Comparison of ENCODE assay signal across 9 mouse cellular contexts in the genomic region with DNA sequence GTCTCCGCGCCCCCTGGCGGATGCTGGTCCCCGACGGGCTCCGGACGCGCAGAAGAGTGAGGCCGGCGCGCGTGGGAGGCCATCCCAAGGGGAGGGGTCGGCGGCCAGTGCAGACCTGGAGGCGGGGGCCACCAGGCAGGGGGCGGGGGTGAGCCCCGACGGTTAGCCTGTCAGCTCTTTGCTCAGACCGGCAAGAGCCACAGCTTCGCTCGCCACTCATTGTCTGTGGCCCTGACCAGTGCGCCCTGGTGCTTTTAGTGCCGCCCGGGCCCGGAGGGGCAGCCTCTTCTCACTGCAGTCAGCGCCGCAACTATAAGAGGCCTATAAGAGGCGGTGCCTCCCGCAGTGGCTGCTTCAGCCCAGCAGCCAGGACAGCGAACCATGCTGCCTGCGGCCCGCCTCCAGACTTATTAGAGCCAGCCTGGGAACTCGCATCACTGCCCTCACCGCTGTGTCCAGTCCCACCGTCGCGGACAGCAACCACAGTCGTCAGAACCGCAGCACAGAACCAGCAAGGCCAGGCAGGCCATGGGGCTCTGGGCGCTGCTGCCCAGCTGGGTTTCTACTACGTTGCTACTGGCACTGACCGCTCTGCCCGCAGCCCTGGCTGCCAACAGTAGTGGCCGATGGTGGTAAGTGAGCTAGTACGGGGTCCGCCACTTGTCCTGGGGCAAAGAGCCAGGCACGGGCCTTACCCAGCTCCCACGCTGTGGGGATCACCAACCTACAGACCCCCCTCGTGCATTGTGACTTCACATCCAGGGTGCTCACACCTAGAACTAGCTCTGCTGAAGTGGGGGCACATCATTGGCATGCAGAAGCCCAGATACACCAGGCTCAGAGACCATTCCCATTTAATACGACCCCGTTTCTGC. TPM values are rescaled to one million over a fixed set of nuclear protein-coding genes. Genes with fewer than 3 reads are reported as not detected.
A peak's percentile ranks its signal among the peaks of the same experiment; 100 is the strongest.
DNase-seq lines count a peak whose midpoint lies in the region; ATAC-seq lines count a peak whose summit lies in the region.
"Had no signal": no experiment of that assay in that cellular context is flagged by ENCODE, and none has a peak within 500 bp of the region (broad histone marks: within the 10 kb centered on the region; RNA-seq: fewer than 3 reads in every experiment).

A gene (plus strand): TSS at position 197 of the 875 bp plus-strand sequence.

- H3K27me3 ChIP-seq in embryonic facial prominence, embryonic 14.5 days (replicated peaks; ENCODE audit: control insufficient read depth, insufficient read depth, low read length), result peaks cover 81% of the 10 kb centered on the region
- H3K27me3 ChIP-seq in intestine, embryonic 16.5 days (replicated peaks; ENCODE audit: control insufficient read depth, insufficient read depth, low read length), result peaks cover 73% of the 10 kb centered on the region

- no peak within 1 kb of the TSS for H3K27ac ChIP-seq in embryonic facial prominence, embryonic 14.5 days (replicated peaks; ENCODE audit: low read depth, low read length)
- H3K27ac ChIP-seq in intestine, embryonic 16.5 days (ENCODE audit: low read length), result no peak within 1 kb of the TSS

- peak; percentile 55 for DNase-seq in urinary bladder, postnatal 14 days (ENCODE audit: low spot score)
- DNase-seq in urinary bladder, adult 2 months (ENCODE audit: low spot score), result no peak
- no peak for DNase-seq in embryonic facial prominence, embryonic 14.5 days (ENCODE audit: low spot score)
- DNase-seq in lung, postnatal 10 days, result peak; percentile 74
- DNase-seq in spleen, postnatal 36 days (ENCODE audit: low spot score in 2 of 2), result peak; percentile 32 to 47
- DNase-seq in c-Kit-positive CD71-positive TER-119-positive erythroid progenitor cells, embryonic 14.5 days (ENCODE audit: low spot score), result no peak

- 3% methylated on average over 43 of the region's 51 CpGs for WGBS in embryonic facial prominence, embryonic 14.5 days
- 3% methylated on average over 51 of the region's 51 CpGs for WGBS in intestine, embryonic 16.5 days

- no peak within 1 kb of the TSS for H3K9ac ChIP-seq in embryonic facial prominence, embryonic 14.5 days (ENCODE audit: low read depth, low read length)
- H3K9ac ChIP-seq in intestine, embryonic 16.5 days (ENCODE audit: low read depth, low read length), result no peak within 1 kb of the TSS

- no peak for ATAC-seq in embryonic facial prominence, embryonic 14.5 days (ENCODE audit: low read depth)
- peak; percentile 26; the same call in 1 of the 2 replicates for ATAC-seq in intestine, embryonic 16.5 days
- no peak for ATAC-seq in megakaryocyte progenitor cell, adult 5-6 weeks (replicated peaks; ENCODE audit: poor library complexity)

- H3K36me3 ChIP-seq in embryonic facial prominence, embryonic 14.5 days (ENCODE audit: control insufficient read depth, insufficient read depth, low read length), result no peaks in the 10 kb centered on the region
- no peaks in the 10 kb centered on the region for H3K36me3 ChIP-seq in intestine, embryonic 16.5 days (ENCODE audit: control insufficient read depth, insufficient read depth, low read length)

- 0 out of 2 replicates have a peak, but pooled peaks cover 9% of the 10 kb centered on the region for H3K4me1 ChIP-seq in embryonic facial prominence, embryonic 14.5 days (ENCODE audit: control insufficient read depth, insufficient read depth, low read length)
- H3K4me1 ChIP-seq in intestine, embryonic 16.5 days (ENCODE audit: control insufficient read depth, insufficient read depth, low read length), result peaks cover 24% of the 10 kb centered on the region

- H3K4me2 ChIP-seq in embryonic facial prominence, embryonic 14.5 days (ENCODE audit: low read depth, low read length), result peak within 1 kb of the TSS; percentile 29; the same call in 1 of the 2 replicates
- peak within 1 kb of the TSS; percentile 52 for H3K4me2 ChIP-seq in intestine, embryonic 16.5 days (ENCODE audit: low read depth, low read length)

- H3K9me3 ChIP-seq in embryonic facial prominence, embryonic 14.5 days (ENCODE audit: control insufficient read depth, low read length), result peaks cover 4% of the 10 kb centered on the region; the same call in 1 of the 2 replicates
- H3K9me3 ChIP-seq in intestine, embryonic 16.5 days (ENCODE audit: control insufficient read depth, low read length), result no peaks in the 10 kb centered on the region

- H3K4me3 ChIP-seq in embryonic facial prominence, embryonic 14.5 days (ENCODE audit: low read depth, low read length), result peak within 1 kb of the TSS; percentile 16
- H3K4me3 ChIP-seq in intestine, embryonic 16.5 days (ENCODE audit: low read length), result peak within 1 kb of the TSS; percentile 40

RNA-seq across cellular contexts. Expression of the gene that starts here (rescaled TPM):
- 0.04 and 0.09 TPM in 2 replicates for polyA plus RNA-seq in urinary bladder, adult 2 months (2012; rRNA removed)
- polyA plus RNA-seq in embryonic facial prominence, embryonic 14.5 days (2014; fragmentation: Nextera tagmentation; extraction: Ambion mirVana), result 0.10 TPM in 1 of 2 replicates, not detected in the other
- not detected in 2 replicates for polyA plus RNA-seq in intestine, embryonic 16.5 days (2015; fragmentation: Nextera tagmentation; extraction: Ambion mirVana)
- total RNA-seq in megakaryocyte progenitor cell, adult 5-6 weeks (2015), result not detected in 2 replicates
- not detected in 2 replicates for total RNA-seq in megakaryocyte progenitor cell, adult 5-6 weeks (2017)
- total RNA-seq: common myeloid progenitor, adult 5-6 weeks had no signal

Comparison
In these comparisons a context has a peak if more than half of its experiments do, and no peak if none do; other contexts are left out.
1. DNase-seq: peak in urinary bladder, postnatal 14 days (single experiment), lung, postnatal 10 days (single experiment) and spleen, postnatal 36 days (2 of 2); none in urinary bladder, adult 2 months (single experiment), embryonic facial prominence, embryonic 14.5 days (single experiment) and c-Kit-positive CD71-positive TER-119-positive erythroid progenitor cells, embryonic 14.5 days (single experiment).
2. Peak in ATAC-seq, H3K4me3 ChIP-seq and H3K4me2 ChIP-seq in intestine, embryonic 16.5 days; RNA of the gene not detected or under 1 TPM.